Mouse (Mus musculus) midbrain, embryonic 10.5 days (tissue): ENCODE results near the gene Sh3d19. TPM values are rescaled to one million over a fixed set of nuclear protein-coding genes. Genes with fewer than 3 reads are reported as not detected.

Experiments used
- DNase-seq: peaks from one replicate; pipeline ENCODE4 v3.0.0-alpha.2; 2017; ENCODE audit warnings: low spot score
- H3K27ac ChIP-seq: fragments of 300-500 bp; sonication (generic); replicated peaks from 2 replicates; pipeline ENCODE4 v1.5.1; 2016; ENCODE audit warnings: mild to moderate bottlenecking
- H3K27me3 ChIP-seq: fragments of 300-500 bp; sonication (generic); 2 replicates; pipeline ENCODE4 v1.6.1; 2016; ENCODE audit warnings: low read depth, mild to moderate bottlenecking; ENCODE audit not compliant: poor library complexity, severe bottlenecking
- H3K36me3 ChIP-seq: fragments of 300-500 bp; sonication (generic); 2 replicates; pipeline ENCODE4 v1.6.1; 2016; ENCODE audit warnings: mild to moderate bottlenecking, moderate library complexity
- H3K4me1 ChIP-seq: fragments of 300-500 bp; sonication (generic); 2 replicates; pipeline ENCODE4 v1.6.1; 2016
- H3K4me3 ChIP-seq: fragments of 300-500 bp; sonication (generic); 2 replicates; pipeline ENCODE4 v1.5.1; 2016; ENCODE audit warnings: mild to moderate bottlenecking, moderate library complexity
- H3K9me3 ChIP-seq: fragments of 300-500 bp; sonication (generic); replicated peaks from 2 replicates; pipeline ENCODE4 v1.6.1; 2016; ENCODE audit warnings: mild to moderate bottlenecking
- WGBS: fragments of 180-500 bp; shearing (Covaris S2); methylation state at CpG from one replicate; pipeline ENCODE4 v1.1.7; 2016; 5-methylcytosine and 5-hydroxymethylcytosine counted together
- polyA plus RNA-seq: library from polyadenylated mRNA; unstranded; fragments of >200 nt; fragmentation: Nextera tagmentation; extraction: Ambion mirVana; gene quantifications from 2 replicates; pipeline ENCODE4 v1.2.1, GENCODE M21; 2016

Sh3d19 gene
- polyA plus RNA-seq, 1 experiment from 2014 or later = 6.8 TPM

- WGBS = under 1% methylated on average over 18 of the region's 18 CpGs
- H3K27me3 ChIP-seq = no peaks in the 10 kb centered on the region
- peaks cover 22% of the 10 kb centered on the region for H3K4me1 ChIP-seq
- peaks cover 47% of the 10 kb centered on the region for H3K36me3 ChIP-seq
- H3K4me3 ChIP-seq = peak overlapping the region; percentile 95
- H3K9me3 ChIP-seq = no peaks in the 10 kb centered on the region
- H3K27ac ChIP-seq = peak overlapping the region; percentile 99
- no peak for DNase-seq
Measured at GRCm38 (mm10) chr3:86141886-86142262, 171.0 kb downstream of the Sh3d19 start.

GRCm38 (mm10) chr3:86142263-86142933, 171.5 kb downstream of the Sh3d19 start, which contains the start of gene Rps3a1:
Gene Rps3a1, minus strand, starts transcription at chr3:86142702.
- under 1% methylated on average over 76 of the region's 77 CpGs for WGBS
- DNase-seq = peak; percentile 98
- Histone ChIP-seq H3K36me3 (peaks cover 41% of the 10 kb centered on the region), H3K27me3 (no peaks in the 10 kb centered on the region), H3K4me1 (peaks cover 22% of the 10 kb centered on the region), H3K4me3 (peak within 1 kb of the TSS; percentile 95), H3K9me3 (no peaks in the 10 kb centered on the region), H3K27ac (peak within 1 kb of the TSS; percentile 99)

GRCm38 (mm10) chr3:86142934-86143317, 172.0 kb downstream of the Sh3d19 start:
- no peak for DNase-seq
- Histone ChIP-seq H3K36me3 (peaks cover 36% of the 10 kb centered on the region), H3K4me3 (peak overlapping the region; percentile 95), H3K4me1 (peaks cover 22% of the 10 kb centered on the region), H3K9me3 (no peaks in the 10 kb centered on the region), H3K27ac (peak overlapping the region; percentile 99), H3K27me3 (no peaks in the 10 kb centered on the region)
- WGBS = 50% methylated on average over 6 of the region's 6 CpGs

GRCm38 (mm10) chr3:86143343-86143742, 172.4 kb downstream of the Sh3d19 start:
- WGBS = 86% methylated on average over 6 of the region's 6 CpGs
- Histone ChIP-seq H3K4me1 (peaks cover 22% of the 10 kb centered on the region), H3K4me3 (no peak overlapping the region), H3K36me3 (peaks cover 32% of the 10 kb centered on the region), H3K27me3 (no peaks in the 10 kb centered on the region), H3K27ac (peak overlapping the region; percentile 99; the same call in 1 of the 2 replicates), H3K9me3 (no peaks in the 10 kb centered on the region)
- DNase-seq = no peak

GRCm38 (mm10) chr3:86149063-86149462, 178.2 kb downstream of the Sh3d19 start:
- no peak overlapping the region for H3K27ac ChIP-seq
- no peak for DNase-seq
- no peaks in the 10 kb centered on the region for H3K9me3 ChIP-seq
- H3K4me3 ChIP-seq = no peak overlapping the region
- WGBS = 79% methylated on average over 6 of the region's 6 CpGs
- H3K36me3 ChIP-seq = no peaks in the 10 kb centered on the region
- no peaks in the 10 kb centered on the region for H3K27me3 ChIP-seq
- no peaks in the 10 kb centered on the region for H3K4me1 ChIP-seq

GRCm38 (mm10) chr3:86149521-86149920, 178.6 kb downstream of the Sh3d19 start:
- Histone ChIP-seq H3K4me3 (no peak overlapping the region), H3K4me1 (no peaks in the 10 kb centered on the region), H3K27me3 (no peaks in the 10 kb centered on the region), H3K9me3 (no peaks in the 10 kb centered on the region), H3K36me3 (no peaks in the 10 kb centered on the region), H3K27ac (no peak overlapping the region)
- no peak for DNase-seq
- 89% methylated on average over 9 of the region's 9 CpGs for WGBS

GRCm38 (mm10) chr3:86168841-86169425, 198.0 kb downstream of the Sh3d19 start:
- DNase-seq = no peak
- no peak overlapping the region for H3K27ac ChIP-seq

GRCm38 (mm10) chr3:86179714-86180113, 208.8 kb downstream of the Sh3d19 start:
- DNase-seq = no peak
- H3K4me3 ChIP-seq = no peak overlapping the region
- no peaks in the 10 kb centered on the region for H3K4me1 ChIP-seq
- WGBS = 89% methylated on average over 7 of the region's 7 CpGs
- no peak overlapping the region for H3K27ac ChIP-seq
- H3K9me3 ChIP-seq = no peaks in the 10 kb centered on the region
- H3K27me3 ChIP-seq = no peaks in the 10 kb centered on the region
- no peaks in the 10 kb centered on the region for H3K36me3 ChIP-seq

More at GRCm38 (mm10) chr3:86168841-86169425, 198.0 kb downstream of the Sh3d19 start:
- no peak overlapping the region for H3K4me3 ChIP-seq
- H3K27me3 ChIP-seq = no peaks in the 10 kb centered on the region
- no peaks in the 10 kb centered on the region for H3K36me3 ChIP-seq
- H3K9me3 ChIP-seq = no peaks in the 10 kb centered on the region
- H3K4me1 ChIP-seq = no peaks in the 10 kb centered on the region
- WGBS = 82% methylated on average over 8 of the region's 8 CpGs

Other genes starting within 250 kb of the Sh3d19 start
- 0.27 and 0.50 TPM in 2 replicates for gene Fam160a1, start 153.8 kb upstream of the Sh3d19 start, polyA plus RNA-seq
- gene Glt28d2, start 83.6 kb upstream of the Sh3d19 start, polyA plus RNA-seq = 0.16 TPM in 1 of 2 replicates, not detected in the other
- 0.21 and 0.44 TPM in 2 replicates for gene Gm37240, start 83.6 kb upstream of the Sh3d19 start, polyA plus RNA-seq
- 0.14 TPM in 1 of 2 replicates, not detected in the other for gene Prss48, start 31.4 kb downstream of the Sh3d19 start, polyA plus RNA-seq
- 943 and 1,130 TPM in 2 replicates for gene Rps3a1, start 171.6 kb downstream of the Sh3d19 start, polyA plus RNA-seq